Mouse (Mus musculus): ENCODE results near the gene Hap1. TPM values are rescaled to one million over a fixed set of nuclear protein-coding genes. Genes with fewer than 3 reads are reported as not detected.

Hap1 gene
- total RNA-seq, 2 experiments from 2014 or later = 109 to 139 TPM

DNA sequence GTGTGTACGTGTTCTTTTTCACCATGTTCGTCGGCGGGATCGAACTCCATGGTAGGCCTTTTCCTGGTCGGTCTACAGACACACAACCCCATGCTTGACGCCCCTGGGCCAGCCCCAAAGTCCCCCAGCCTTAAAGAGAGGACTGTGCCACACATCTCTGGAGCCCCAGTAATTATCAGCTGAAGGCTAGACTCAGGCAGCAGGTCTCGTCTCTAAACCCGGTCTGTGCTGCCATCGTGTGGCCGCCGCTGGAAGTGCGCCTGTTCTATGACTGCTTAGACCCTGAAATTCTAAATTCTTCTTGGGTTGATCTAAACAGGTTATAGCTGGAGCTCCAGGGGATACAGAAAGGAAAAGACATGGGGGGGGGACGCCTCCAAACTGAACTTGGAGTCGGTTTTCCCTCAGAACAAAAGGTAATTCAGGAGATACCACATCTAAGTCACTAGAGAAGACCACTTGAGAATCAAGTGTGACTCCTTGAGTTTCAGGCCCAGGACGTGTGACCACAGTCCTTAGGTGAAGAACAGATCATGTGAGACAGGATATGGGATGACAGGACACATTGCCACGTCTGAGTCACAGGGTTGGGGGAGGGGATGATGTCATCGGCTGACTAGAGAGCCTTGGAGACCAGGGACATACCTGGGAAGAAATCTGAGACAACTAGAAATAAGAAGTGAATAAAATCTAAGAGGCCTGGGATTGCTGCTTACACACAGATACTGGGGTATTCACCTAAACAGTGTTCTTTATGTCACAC is 57.5 kb downstream of the Hap1 start:
- intact Hi-C loops (cut with DNase I) = loop anchor here (5.0 kb wide), 2 partner anchors 836 to 921 kb away; no protein-coding TSS in a partner anchor
- peak; percentile 63 to 81 for DNase-seq (ENCODE audit: extremely low spot score in 1 of 2, low spot score in 2 of 2)

DNA sequence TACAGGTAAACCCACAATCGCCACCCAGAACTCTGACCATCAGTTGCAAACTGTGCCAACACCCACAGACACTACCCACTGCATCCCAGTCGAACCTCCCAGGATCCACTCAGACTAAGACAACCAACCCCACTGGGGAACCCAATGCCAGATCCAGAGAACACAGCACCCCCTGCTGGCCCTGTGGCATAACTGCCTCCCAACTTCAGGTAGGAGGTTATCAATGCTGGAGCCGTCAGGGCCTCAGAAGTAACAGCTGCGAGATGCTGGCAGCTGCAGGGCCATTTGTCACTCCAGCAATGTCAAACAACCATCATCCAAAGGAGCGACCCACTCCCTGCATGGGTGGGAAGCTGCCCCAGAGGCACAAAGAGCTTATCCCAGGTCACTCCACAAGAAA is 58.1 kb downstream of the Hap1 start:
- intact Hi-C loops (cut with DNase I) = loop anchor here (5.0 kb wide), 2 partner anchors 836 to 920 kb away; no protein-coding TSS in a partner anchor
- no peak for DNase-seq (ENCODE audit: extremely low spot score in 1 of 2, low spot score in 2 of 2)

Other genes with a start within 250 kb of the Hap1 start
- gene Krt13, start 234.6 kb downstream of the Hap1 start, total RNA-seq (2021) = not detected
- gene Krt15, start 220.2 kb downstream of the Hap1 start, total RNA-seq (2021) = not detected
- 1 to 10 TPM in 1 of 2 experiments, under 1 TPM in 1; 0.73 to 1.1 TPM for gene Krt19, start 207.5 kb downstream of the Hap1 start, total RNA-seq (2021)
- 1 to 10 TPM; 1.7 to 2.2 TPM for gene Krt9, start 162.9 kb downstream of the Hap1 start, total RNA-seq (2021)
- not detected for gene Krt14, start 148.6 kb downstream of the Hap1 start, total RNA-seq (2021)
- not detected for gene Krt16, start 107.2 kb downstream of the Hap1 start, total RNA-seq (2021)
- not detected for gene Krt17, start 95.1 kb downstream of the Hap1 start, total RNA-seq (2021)
- gene Krt42, start 86.3 kb downstream of the Hap1 start, total RNA-seq (2021) = not detected
- gene Eif1, start 36.2 kb downstream of the Hap1 start, total RNA-seq (2021) = 100 to 1,000 TPM; 770 to 774 TPM
- gene Gast, start 21.7 kb downstream of the Hap1 start, total RNA-seq (2021) = not detected
- gene Jup, start 41.6 kb upstream of the Hap1 start, total RNA-seq (2021) = 10 to 100 TPM; 46.3 to 49.9 TPM
- 1 to 10 TPM; 6.7 to 7.1 TPM for gene P3h4, start 58.7 kb upstream of the Hap1 start, total RNA-seq (2021)
- gene Fkbp10, start 59.6 kb upstream of the Hap1 start, total RNA-seq (2021) = 10 to 100 TPM; 12.2 to 13.1 TPM
- gene Nt5c3b, start 85.7 kb upstream of the Hap1 start, total RNA-seq (2021) = 10 to 100 TPM; 71.4 to 77.1 TPM
- gene Klhl10, start 85.8 kb upstream of the Hap1 start, total RNA-seq (2021) = 1 to 10 TPM; 1.6 to 1.9 TPM
- gene Klhl11, start 116.6 kb upstream of the Hap1 start, total RNA-seq (2021) = 10 to 100 TPM; 64.3 to 67.2 TPM
- gene Acly, start 171.9 kb upstream of the Hap1 start, total RNA-seq (2021) = 100 to 1,000 TPM; 138 to 151 TPM
- gene Ttc25, start 189.5 kb upstream of the Hap1 start, total RNA-seq (2021) = under 1 TPM; 0.53 to 0.77 TPM
- gene Cnp, start 218.8 kb upstream of the Hap1 start, total RNA-seq (2021) = 100 to 1,000 TPM in 1 of 2 experiments, 10 to 100 TPM in 1; 73.3 to 104 TPM

Data from left cerebral cortex, postnatal 10 days (tissue).